Comparison of ENCODE assay signal across 8 mouse cellular contexts in the genomic region with DNA sequence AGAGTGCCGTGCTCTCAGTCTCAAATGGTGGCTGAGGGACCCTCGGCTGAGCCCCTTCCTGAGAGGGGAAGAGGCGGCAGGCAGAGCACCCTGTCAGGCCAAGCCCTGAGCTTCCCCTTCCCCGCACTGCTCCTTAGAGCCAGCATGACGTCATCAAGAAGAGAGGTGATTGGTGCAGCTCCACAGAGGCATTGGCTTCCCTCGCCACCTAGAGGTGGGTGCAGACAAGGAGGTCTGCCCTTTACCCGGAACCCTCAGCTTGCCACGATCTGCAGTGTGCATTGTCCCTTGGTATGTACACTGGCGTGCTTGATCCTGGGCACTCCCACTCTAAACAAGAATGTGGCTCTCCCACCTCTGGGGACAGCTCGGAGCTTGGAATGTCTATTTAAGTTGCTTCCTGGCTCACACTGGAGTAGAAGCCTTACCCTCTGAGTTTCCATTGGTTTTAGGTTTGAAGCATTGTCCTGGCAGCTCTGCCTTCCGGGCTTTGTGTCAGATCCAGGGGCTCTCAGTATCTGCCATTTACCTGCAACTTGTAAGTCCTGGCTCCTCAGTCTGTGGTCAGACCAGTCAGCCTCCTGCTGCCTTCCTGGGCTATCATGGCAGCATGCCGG.
DNase-seq lines count a peak whose midpoint lies in the region; ATAC-seq and TF ChIP-seq lines count a peak whose summit lies in the region.

No protein-coding gene starts in this region.

- peaks cover 6% of the 10 kb centered on the region; the same call in 1 of the 2 replicates for H3K36me3 ChIP-seq in heart, embryonic 10.5 days
- H3K36me3 ChIP-seq in lung, embryonic 14.5 days (ENCODE audit: insufficient read depth): peaks cover 14% of the 10 kb centered on the region; the same call in 1 of the 2 replicates

- peak; percentile 63 for DNase-seq in layer of hippocampus, adult 9-11 months
- no peak for DNase-seq in layer of hippocampus, adult 18-20 months (ENCODE audit: low spot score in 2 of 2)
- DNase-seq in heart, embryonic 10.5 days (ENCODE audit: low spot score): peak; percentile 95
- peak; percentile 80 for DNase-seq in kidney, adult 9 months
- peak; percentile 93 for DNase-seq in lung, embryonic 14.5 days
- DNase-seq in thymus, postnatal 4 days: peak; percentile 87

- no peaks in the 10 kb centered on the region for H3K9me3 ChIP-seq in heart, embryonic 10.5 days
- no peaks in the 10 kb centered on the region for H3K9me3 ChIP-seq in lung, embryonic 14.5 days (ENCODE audit: low read depth, low read length)

- peaks cover 89% of the 10 kb centered on the region for H3K4me1 ChIP-seq in heart, embryonic 10.5 days
- peaks cover 24% of the 10 kb centered on the region for H3K4me1 ChIP-seq in lung, embryonic 14.5 days (ENCODE audit: insufficient read depth)

- peak overlapping the region; percentile 32 for H3K4me2 ChIP-seq in lung, embryonic 14.5 days

- H3K27ac ChIP-seq in heart, embryonic 10.5 days: peak overlapping the region; percentile 89
- peak overlapping the region; percentile 95 for H3K27ac ChIP-seq in lung, embryonic 14.5 days (ENCODE audit: low read depth)

- no peaks in the 10 kb centered on the region for H3K27me3 ChIP-seq in heart, embryonic 10.5 days (ENCODE audit: insufficient read depth, poor library complexity, severe bottlenecking)
- H3K27me3 ChIP-seq in lung, embryonic 14.5 days (ENCODE audit: insufficient read depth, low read length): no peaks in the 10 kb centered on the region

- peak overlapping the region; percentile 5; the same call in 1 of the 2 replicates for H3K9ac ChIP-seq in lung, embryonic 14.5 days

- peak overlapping the region; percentile 36 for H3K4me3 ChIP-seq in heart, embryonic 10.5 days
- no peak overlapping the region for H3K4me3 ChIP-seq in lung, embryonic 14.5 days (ENCODE audit: low read depth, low read length)

- TF ChIP-seq CTCF in lung, embryonic 14.5 days (IDR thresholded peaks at IDR 0.05; ENCODE audit: low read depth): peak; percentile 92

- WGBS in heart, embryonic 10.5 days: 11% methylated on average over 12 of the region's 12 CpGs
- WGBS in lung, embryonic 14.5 days: 15% methylated on average over 11 of the region's 12 CpGs

- ATAC-seq in common myeloid progenitor, adult 5-6 weeks (replicated peaks; ENCODE audit: low read depth, poor library complexity, severe bottlenecking): peak; percentile 57
- peak; percentile 90 for ATAC-seq in lung, embryonic 14.5 days (ENCODE audit: insufficient read depth)
- peak; percentile 86 for ATAC-seq in neutrophil, adult 5-6 weeks (ENCODE audit: extremely low read depth, insufficient number of reproducible peaks, low FRiP score, poor library complexity, severe bottlenecking)

Comparison
In these comparisons a context has a peak if more than half of its experiments do, and no peak if none do; other contexts are left out.
1. DNase-seq: peak in layer of hippocampus, adult 9-11 months (single experiment), heart, embryonic 10.5 days (single experiment), kidney, adult 9 months (single experiment), lung, embryonic 14.5 days (single experiment) and thymus, postnatal 4 days (single experiment); none in layer of hippocampus, adult 18-20 months (0 of 2).
2. Peak in every context shown above with its lines, with median percentiles within 50 percentile points of each other: ATAC-seq.